Mouse (Mus musculus) lung, postnatal 25 days (tissue): Measurements from ENCODE around the gene Kif24.
"Not testable (repeated sequence)": the region's sequence is repeated elsewhere in the genome, so short reads cannot be mapped to it uniquely, and the experiment has no call there.

Experiments used
- DNase-seq: peaks from one replicate; pipeline ENCODE4 v3.0.0; 2022; ENCODE audit warnings: low spot score

Gene Kif24

DNA sequence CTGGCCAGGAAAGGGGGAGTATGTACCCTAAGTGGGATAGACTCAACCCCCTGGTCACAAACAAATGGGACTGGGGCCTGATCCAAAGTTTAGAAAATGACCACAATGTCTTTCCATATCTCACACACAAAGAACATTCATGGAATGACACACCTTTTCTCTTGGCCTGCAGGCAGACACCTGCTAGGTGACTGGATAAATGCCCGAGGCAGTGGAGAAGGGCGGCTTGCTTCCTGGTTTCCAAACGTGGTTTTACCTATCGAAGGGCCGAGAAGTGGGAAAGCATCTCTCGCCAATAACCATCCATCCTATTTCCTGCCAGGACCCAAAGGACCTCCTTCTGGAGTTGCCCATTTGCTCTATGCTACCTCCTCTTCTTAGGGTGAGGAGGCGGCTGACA lies 28.3 kb upstream of the Kif24 start:
- DNase-seq = no peak

DNA sequence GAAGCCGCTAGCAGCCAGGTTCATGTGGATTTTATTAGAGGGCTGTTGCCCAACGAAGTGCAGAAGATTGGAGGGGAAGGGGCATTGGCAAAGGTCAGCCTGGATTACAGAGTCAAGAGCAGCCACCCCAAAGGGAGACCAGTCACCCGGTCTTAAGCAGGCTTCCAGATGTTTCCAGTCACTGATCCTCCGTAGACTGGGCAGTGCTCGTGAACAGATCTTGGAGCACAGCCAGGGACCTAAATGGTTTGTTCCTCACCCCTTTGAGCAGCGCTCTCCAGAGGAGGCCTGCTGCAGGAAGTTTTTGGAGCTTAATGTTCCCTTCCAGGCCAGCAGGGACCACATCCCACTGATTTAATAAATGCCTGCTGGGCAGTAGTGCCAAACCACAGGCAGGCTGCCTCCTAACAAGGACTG lies 16.9 kb upstream of the Kif24 start:
- peak; percentile 75 for DNase-seq

DNA sequence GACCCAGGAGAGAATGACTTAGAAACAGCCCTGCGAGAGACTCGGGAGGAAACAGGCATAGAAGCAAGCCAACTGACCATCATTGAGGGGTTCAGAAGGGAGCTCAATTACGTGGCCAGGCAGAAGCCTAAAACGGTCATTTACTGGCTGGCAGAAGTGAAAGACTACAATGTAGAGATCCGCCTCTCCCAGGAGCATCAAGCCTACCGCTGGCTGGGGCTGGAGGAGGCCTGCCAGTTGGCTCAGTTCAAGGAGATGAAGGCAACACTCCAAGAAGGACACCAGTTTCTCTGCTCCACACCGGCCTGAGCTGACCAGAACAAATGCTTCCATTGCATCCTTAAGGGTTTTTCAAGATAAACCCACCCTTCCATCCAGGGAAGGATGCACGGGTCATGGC lies 15.6 kb upstream of the Kif24 start:
- no peak for DNase-seq

DNA sequence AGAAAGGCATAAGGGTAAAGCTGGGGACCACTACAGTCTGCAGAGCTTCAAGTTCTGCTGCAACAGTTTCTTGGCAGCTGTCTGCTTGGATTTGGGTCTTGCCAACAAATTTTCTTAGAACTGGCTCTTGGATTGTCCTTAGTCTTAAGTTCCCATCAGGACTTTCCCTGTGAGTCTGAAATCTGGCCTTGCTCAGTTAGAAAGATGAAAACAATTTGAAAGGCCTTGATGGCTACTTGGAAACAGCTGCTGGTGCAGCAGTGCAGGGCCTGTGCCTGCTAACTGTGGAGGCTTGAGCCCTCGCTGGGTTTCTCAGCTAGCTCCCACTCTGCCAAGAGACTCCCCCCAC lies 14.7 kb upstream of the Kif24 start:
- peak; percentile 49 for DNase-seq

DNA sequence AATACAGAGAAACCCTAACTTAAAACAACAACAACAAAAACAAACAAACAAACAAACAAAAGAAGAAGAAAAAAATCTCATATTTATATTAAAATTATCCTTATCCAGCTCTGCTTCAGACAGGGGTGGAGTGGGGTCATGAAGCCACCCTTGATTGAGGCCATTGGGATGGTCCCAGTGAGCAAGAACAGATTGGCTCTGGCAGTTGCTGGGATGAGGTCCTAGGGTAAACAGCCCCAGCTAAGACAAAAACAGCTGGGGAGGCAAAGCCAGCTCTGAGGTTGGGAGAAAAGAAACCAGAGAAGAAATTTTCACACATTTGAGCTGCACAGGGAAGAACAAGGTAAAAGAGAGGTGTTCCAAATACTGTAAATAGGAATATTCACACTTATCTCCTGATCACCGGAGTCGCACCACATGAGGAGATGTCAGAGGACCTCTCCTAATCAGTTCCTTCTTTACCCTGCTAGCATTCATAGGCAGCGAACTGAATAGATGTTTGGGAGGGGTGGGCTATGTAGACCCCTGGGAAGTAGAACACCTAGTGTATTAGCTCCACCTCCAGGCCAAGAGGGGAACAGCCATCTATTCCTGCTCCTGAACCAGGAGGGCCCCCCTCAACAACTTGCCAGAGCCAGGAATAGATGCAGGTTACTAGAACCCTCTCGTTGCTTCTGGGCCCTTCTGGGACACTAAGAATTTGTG lies 14.2 kb upstream of the Kif24 start:
- DNase-seq = no peak

DNA sequence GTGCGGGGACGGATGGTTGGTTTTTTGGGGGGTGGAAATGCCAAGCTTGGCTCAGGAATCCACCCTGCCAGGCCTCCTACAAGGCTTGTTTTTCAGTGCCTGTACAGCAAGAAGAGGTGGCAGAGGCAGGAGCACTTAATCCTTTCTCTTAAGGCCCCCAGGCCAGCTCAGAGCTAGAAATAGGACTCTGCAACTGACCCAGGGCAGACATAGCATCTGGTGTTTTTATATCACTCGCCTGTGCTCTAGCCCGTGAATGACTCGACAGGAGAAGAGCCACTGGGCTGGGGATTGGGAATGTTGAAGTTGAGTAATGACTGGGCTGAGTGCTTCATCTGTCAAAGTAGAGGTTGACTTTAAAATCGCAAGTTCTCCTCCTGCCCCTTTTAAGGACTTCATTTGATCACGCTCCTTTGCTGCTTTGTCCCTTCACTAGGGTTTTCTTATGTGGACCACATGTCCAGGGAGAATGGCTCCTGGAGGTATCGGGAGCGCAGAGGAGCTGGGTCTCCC lies 13.0 kb upstream of the Kif24 start:
- no peak for DNase-seq

DNA sequence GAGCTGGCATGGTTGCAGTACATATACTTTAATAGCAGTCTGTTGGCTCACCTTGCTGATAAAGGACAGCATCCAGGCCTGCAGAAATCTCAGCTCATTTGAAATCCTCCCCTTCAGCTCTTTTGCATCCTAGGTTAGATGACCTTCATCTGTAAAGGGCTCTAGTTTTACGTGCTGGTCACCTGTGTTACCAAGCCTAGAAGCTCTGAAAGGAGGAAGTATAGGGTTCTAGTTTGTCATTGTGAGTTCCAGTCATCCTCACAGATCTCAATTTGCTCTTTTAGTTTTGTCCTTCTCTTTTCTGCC lies 6.7 kb upstream of the Kif24 start:
- DNase-seq = no peak

DNA sequence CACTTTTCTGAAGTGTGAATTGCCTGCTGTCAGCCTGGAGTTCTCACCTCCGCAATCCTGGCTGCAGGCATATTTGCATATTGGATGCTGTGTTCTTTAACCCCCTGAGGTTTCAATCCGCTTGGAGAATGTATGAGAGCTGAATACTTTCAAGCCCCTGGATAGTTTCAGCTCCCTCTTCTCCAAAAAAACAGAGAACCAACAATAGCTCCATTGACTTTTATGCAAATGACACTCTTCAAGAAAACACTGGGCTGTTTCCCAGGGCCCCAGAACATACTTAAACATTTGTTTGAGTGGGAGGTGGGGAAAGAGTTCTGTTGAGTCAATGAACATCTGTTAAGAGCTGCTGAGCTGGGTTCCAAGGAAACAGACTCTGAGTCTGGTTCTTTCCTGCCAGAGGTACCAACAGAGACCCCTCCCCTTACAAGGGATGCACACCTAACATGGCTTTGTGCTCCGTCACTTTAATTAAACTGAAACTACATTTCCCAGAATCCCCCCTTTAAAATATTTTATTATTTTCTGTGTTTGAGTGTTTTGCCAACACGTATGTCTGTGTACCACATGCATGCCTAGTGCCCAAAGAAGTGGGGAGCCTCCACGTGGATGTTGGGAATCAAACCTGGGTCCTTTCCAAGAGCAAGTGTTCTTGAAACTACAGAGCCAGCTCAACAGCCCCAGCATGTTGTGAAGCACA lies 6.1 kb upstream of the Kif24 start:
- DNase-seq = no peak

DNA sequence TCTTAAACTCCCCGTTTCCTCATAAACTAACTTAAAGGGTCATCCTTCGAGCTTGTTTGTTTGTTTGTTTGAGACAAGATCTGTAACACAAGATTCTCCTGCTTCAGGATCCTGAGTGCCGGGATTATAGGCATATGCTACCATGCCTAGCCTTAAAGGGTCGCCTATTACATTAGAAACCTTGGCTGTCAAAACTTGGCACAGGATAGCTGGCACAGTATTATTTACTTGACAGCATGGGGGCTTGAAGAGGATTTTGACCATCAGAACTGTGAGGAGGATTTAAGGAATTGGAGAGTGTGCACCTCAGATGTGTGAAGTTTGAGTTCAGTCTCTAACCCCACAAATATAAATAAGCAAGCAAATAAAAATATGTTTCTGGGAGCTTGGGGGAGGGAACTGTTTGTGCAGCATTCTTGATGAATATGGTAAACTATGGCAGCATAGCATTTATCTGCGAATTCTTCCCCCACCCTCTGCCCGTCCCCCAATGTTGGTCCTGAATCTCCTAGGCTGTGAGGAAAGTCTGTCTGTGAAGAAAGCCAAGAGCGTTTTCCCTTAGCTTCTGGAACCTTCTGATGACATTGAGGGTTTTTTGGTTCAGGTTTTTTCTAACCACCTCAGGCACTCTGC lies 5.5 kb upstream of the Kif24 start:
- no peak for DNase-seq

DNA sequence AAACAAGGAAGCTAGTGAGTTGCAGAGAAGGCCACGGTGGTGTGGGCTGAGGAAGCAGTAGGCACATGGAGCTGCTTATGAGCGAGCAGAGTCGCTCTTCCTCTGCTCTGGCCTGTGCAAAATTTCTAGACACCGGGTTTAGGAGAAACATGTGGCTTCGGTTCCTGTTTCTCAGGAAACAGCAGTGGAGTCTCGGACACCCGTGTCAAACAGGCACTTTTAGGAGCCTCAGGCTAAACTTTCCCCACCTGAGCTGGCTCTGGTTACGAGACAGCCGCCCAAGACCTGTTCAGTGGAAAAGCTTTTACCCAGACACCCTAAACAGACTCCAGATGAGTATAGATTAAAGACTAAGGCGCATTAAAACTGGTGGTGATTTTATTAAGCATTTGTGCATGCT lies 4.5 kb upstream of the Kif24 start:
- DNase-seq = no peak

DNA sequence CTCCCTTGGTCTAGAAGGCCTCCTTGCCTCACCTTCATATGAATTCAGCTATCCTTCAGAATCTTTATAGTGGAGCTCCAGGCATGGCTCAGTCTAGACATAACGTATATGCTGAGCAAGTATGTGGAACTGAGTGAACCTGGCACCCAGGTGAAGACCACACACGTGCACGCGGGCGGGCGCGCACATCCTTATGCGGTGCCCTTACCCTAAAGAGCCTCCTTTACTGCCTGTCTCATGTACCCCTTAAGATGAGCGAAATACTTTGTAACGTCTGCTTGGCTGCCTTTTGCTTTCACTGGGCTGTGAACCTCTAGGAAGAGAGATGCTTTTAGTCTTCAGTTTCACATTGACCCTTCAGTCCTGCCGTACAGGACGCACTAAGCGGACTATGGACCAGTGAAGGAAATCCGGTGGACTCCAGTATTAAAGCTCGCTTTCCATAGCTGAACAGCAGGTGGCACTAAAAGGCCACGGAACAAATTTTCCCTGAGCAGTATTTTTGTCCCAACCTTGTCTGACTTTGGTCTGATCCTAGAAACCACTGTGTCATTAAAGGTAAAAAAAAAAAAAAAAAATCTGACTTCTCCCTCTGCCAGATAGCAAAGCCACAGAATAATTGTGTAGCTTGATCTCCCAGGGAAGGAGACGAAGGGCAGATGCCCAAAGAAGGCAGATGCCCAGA lies 3.9 kb upstream of the Kif24 start:
- DNase-seq = peak; percentile 66

DNA sequence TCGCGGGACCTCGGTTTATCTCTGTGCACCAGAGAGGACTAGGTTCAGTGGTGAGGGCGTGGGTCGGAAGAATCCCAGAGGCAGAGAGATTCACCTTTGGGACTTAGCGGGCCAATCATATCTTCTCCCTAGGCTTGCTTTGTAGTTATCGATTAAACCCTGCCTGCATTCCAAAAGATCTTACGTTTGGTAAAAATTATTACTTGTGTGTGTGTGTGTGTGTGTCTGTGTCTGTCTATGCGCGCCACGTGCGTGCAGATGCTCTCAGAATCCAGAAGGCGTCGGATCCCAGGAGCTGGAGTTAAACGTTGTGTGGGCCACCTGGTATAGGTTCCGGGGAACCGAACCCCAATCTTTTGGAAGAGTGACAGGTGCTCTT lies 589 bp upstream of the Kif24 start:
- no peak for DNase-seq

DNA sequence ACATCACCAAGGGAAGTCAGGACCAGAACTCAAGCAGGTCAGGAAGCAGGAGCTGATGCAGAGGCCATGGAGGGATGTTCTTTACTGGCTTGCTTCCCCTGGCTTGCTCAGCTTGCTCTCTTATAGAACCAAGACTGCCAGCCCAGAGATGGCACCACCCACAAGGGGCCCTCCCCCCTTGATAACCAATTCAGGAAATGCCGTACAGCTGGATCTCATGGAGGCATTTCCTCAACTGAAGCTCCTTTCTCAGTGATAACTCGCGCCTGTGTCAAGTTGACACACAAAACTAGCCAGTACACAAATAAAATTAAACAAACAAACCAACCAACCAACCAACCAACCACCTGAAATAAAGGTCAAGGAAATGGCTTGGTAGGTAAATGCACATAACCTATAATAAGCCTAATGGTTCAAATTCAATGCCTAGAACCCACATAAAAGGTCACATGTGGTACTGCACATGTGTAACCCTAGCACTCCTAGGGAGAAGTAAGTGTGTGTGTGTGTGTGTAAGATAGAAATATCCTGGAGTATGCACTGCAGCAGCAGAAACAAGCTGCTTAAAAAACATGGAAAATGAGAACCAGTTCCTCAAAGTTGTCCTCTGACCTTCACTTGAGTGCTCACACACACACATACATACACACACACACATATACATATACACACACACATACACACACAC lies 1.5 kb downstream of the Kif24 start:
- DNase-seq = not testable (repeated sequence)

DNA sequence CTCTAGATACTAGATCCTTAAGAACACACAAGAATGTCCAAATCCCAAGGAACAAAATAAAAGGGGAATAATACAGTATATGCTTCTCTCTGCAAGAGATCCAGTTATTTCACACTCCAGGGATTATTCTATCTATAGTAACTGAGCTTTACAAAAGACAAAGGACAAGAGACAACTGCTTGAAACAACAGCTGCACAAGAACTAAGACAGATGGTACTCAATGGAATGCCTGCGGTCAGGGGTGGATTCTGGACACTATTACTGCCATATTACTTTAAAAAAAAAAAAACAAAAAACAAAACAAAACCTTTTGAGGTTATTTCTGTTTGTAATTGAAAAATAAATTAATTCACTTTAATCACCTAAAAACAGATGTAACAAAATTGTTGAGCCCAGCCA lies 4.0 kb downstream of the Kif24 start:
- DNase-seq = no peak

DNA sequence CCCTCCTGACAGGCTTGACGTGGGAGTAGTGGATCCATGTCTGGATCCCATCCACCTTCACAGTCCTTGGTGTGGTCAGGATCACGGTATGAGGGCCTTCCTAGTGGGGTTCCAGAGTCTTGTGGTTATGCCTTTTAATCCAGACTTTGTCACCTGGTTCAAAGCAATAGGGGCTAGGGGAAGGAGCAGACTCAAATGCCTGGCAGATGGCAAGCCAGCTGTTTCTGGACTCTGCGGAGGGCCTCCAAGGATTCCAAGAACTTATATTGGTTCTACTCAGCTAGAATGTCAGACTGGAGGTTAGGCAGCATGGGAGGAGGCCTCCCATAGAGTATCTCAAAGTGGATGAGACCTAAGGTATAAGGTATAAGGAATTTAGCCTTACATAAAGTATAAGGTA lies 17.1 kb downstream of the Kif24 start:
- DNase-seq = no peak

DNA sequence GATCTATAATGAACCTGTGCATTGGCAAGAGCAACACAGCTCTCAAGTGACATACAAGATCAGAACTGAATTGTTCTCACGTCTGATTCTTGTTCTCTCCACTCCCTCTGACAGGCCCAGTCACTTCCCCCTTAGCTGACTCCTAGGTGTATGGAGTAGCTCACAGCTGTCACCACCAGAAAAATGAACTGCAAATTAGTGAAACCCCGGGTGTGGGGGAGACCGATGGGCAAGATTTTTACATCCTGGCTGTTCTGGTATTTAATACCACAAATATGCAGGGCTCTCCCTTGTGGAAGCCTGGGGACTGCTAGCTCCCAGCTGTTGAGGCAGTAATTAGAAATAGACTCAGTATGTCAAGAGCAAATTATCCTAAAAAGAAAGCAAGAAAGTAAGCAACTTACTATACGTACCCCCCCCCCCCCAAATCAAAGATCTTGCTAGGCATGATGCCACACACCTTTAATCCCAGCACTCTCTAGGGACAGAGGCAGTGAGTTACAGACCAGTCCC lies 21.8 kb downstream of the Kif24 start:
- DNase-seq = no peak

DNA sequence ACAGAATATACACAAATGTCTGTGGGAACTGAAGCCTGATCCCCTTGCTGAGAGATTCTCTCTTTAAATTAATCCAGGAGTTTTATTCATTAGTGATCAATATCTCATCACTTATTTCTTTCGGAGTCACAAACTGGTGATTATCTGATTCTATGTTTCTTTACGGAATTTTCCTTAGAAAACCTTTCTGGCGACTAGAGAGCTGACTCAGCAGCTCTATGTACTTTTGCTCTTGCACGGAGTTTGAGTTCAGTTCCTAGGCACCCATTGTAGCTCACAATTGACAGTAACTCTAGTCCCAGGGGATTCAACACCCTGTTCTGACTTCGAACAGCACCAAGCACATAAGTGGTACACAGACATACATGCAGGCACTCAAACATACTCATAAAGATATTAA lies 25.8 kb downstream of the Kif24 start:
- DNase-seq = no peak

DNA sequence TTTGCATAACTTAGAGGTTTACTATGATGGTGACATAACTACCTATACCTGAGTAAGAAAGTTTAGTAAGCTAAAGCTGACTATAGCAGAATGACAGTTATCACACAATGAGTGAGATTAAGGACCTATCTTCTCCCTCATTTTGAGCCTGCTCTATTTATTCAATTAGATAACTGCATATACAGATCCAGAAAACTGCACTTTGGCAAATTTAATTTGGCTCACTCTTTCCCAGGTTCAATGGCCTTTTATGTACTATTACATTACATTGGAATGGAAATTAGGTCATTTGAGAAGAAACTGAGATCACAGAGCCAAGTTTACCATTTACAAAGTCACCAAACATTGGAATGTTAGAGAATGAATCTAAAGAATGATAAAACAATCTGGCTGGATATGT lies 47.7 kb downstream of the Kif24 start:
- no peak for DNase-seq

DNA sequence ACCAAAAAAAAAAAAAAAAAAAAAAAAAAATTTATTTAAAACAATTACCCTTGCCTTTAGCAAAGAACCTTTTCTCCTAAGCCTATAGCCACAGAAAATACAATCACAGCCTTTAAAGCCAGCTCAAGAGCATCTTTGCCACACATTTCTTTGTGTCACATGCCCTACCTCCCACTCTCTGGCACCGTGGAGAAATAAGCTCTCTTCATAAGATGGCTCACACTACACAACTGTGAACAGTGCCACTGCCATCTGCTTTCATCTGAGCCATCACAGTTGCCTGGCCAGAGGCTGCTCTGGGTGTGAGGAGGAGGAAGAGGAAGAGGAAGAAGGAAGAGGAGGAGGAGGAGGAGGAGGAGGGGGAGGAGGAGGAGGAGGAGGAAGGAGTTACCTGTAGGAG lies 55.3 kb downstream of the Kif24 start:
- no peak for DNase-seq

DNA sequence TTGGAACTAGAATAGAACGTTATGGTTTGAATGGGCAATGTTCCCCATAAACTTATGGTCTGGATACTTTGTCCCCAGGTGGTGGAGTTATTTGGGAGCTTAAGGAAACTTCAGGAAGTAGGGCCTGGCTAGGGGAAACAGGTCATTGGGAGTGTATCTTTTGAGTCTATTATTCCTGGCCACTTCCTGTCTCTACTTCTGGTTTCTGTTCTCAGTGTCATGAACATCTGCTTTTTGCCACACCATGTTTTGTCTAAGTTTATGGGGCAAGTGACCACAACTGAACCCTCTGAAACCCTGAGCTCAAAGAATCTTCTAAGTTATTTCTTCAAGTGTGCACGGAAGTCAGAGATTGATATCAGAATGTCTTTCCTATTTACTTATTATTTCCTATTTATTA lies 57.3 kb downstream of the Kif24 start:
- no peak for DNase-seq

DNA sequence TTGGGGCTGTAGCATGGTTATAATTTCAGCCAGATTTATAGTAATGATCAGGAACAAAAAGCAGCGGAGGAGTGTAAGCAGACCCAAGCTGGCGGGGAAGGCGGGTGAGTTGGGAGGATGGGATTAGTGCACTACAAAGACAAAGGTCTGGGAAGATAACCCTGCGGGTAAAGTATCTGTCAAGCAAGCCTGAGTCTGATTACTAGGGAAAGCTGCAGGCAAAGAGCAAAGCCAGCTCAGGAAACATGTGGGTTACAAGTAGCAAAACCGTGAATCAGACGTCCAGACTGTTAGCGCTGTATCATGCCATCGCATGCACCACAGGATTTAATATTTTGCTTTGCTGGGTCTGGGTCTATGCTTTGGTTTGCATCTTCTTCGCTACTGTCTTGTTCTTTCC lies 58.1 kb downstream of the Kif24 start:
- no peak for DNase-seq

DNA sequence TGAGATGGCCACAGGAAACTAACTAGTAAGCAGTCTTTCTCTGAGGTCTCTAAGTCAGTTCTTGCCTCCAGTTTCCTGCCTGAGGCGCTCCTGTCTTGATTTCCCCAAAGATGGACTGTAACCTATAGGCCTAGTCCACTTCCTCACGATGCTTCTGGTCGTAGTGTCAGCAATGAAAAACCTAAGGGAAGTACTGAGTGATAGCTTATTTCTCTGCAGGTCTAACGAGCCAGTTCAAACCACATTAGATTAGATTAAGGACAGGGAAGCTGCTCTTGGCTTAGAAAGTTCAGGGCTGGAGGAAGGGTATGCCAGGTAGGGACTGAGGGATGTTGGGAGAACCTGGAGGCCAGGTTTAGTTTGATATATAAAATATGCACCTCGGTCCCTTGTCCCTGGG lies 63.1 kb downstream of the Kif24 start:
- no peak for DNase-seq
